8 mouse cellular contexts compared by ENCODE assay signal in the genomic region with DNA sequence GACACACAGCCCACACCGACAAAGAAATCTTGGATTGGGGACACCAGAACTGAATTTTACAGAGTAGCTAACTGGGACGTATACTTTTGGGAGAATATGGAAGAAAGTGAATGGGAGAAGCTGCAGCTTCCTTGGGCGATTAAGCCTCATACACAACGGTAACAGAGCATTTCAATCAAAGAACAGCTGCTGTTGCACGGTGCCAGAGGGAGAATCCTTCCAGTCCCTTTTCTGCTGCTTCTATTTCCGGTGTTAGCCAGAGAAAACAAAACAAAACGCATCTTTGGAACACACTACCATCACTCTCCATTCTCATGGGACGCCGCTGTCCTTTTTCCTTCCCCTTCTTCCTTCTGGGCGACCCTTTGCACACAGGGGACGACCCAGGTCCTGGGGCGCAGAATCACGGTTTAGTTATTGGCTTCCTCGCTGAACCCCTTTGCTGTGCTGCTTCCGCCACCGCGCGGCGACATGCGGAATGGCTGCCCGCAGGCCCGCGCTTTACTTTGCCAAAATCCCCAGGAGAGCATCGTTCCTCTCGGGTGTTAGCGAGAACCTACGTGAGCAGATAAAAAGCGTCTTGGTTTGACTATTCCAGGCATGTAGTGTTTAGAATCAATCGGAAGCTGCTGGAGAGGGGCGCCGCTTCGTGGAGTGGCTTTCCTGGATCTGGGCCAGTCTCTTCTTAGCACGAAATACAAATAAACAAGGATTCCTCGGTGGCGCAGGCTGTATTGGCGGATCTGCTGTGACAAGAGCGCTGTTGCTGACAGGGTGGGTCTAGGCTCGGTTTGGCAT.
DNase-seq lines count a peak whose midpoint lies in the region; ATAC-seq and TF ChIP-seq lines count a peak whose summit lies in the region.

No protein-coding gene starts in this region.

- peaks cover 10% of the 10 kb centered on the region for H3K27me3 ChIP-seq in E14TG2a.4 (ENCODE audit: insufficient read depth, low read length)
- H3K27me3 ChIP-seq in forebrain, embryonic 13.5 days = no peaks in the 10 kb centered on the region
- no peaks in the 10 kb centered on the region for H3K27me3 ChIP-seq in heart, postnatal 0 days (ENCODE audit: control insufficient read depth, insufficient read depth, low read length)
- no peaks in the 10 kb centered on the region for H3K27me3 ChIP-seq in liver, embryonic 13.5 days
- no peaks in the 10 kb centered on the region for H3K27me3 ChIP-seq in stomach, postnatal 0 days (ENCODE audit: control insufficient read depth, insufficient read depth, low read length)

- peaks cover 14% of the 10 kb centered on the region for H3K4me1 ChIP-seq in E14TG2a.4 (replicated peaks; ENCODE audit: low read depth, low read length)
- peaks cover 14% of the 10 kb centered on the region for H3K4me1 ChIP-seq in forebrain, embryonic 13.5 days
- no peaks in the 10 kb centered on the region for H3K4me1 ChIP-seq in heart, postnatal 0 days (ENCODE audit: control insufficient read depth, insufficient read depth)
- H3K4me1 ChIP-seq in liver, embryonic 13.5 days (replicated peaks) = peaks cover 5% of the 10 kb centered on the region; the same call in 1 of the 2 replicates
- H3K4me1 ChIP-seq in stomach, postnatal 0 days (replicated peaks; ENCODE audit: control insufficient read depth, insufficient read depth) = no peaks in the 10 kb centered on the region

- 3% methylated on average over 38 of the region's 38 CpGs for WGBS in forebrain, embryonic 13.5 days
- 4% methylated on average over 38 of the region's 38 CpGs for WGBS in heart, postnatal 0 days
- WGBS in liver, embryonic 13.5 days (ENCODE audit: insufficient replicate concordance) = 5% methylated on average over 38 of the region's 38 CpGs
- 4% methylated on average over 38 of the region's 38 CpGs for WGBS in stomach, postnatal 0 days

- no peaks in the 10 kb centered on the region for H3K36me3 ChIP-seq in E14TG2a.4 (ENCODE audit: insufficient read depth, low read length)
- H3K36me3 ChIP-seq in forebrain, embryonic 13.5 days (ENCODE audit: poor library complexity, severe bottlenecking) = no peaks in the 10 kb centered on the region
- no peaks in the 10 kb centered on the region for H3K36me3 ChIP-seq in heart, postnatal 0 days (replicated peaks; ENCODE audit: control insufficient read depth, insufficient read depth, low read length)
- no peaks in the 10 kb centered on the region for H3K36me3 ChIP-seq in liver, embryonic 13.5 days
- no peaks in the 10 kb centered on the region for H3K36me3 ChIP-seq in stomach, postnatal 0 days (ENCODE audit: control insufficient read depth, insufficient read depth, low read length)

- peak overlapping the region; percentile 77 for H3K27ac ChIP-seq in forebrain, embryonic 13.5 days
- no peak overlapping the region for H3K27ac ChIP-seq in heart, postnatal 0 days (ENCODE audit: low read depth)
- H3K27ac ChIP-seq in liver, embryonic 13.5 days = no peak overlapping the region
- no peak overlapping the region for H3K27ac ChIP-seq in stomach, postnatal 0 days (replicated peaks)

- no peak for TF ChIP-seq EP300 in heart, postnatal 0 days (IDR thresholded peaks at IDR 0.05; ENCODE audit: low read depth)
- TF ChIP-seq EP300 in stomach, postnatal 0 days (optimal IDR thresholded peaks at IDR 0.05) = no peak

- TF ChIP-seq CTCF in E14TG2a.4 (conservative IDR thresholded peaks at IDR 0.05; ENCODE audit: low read length) = peak; percentile 89
- peak; percentile 96 for TF ChIP-seq CTCF in heart, postnatal 0 days (IDR thresholded peaks at IDR 0.05; ENCODE audit: low read depth)
- peak; percentile 98 for TF ChIP-seq CTCF in stomach, postnatal 0 days (IDR thresholded peaks at IDR 0.05; ENCODE audit: low read depth)

- peak; percentile 90 for ATAC-seq in forebrain, embryonic 13.5 days
- ATAC-seq in heart, postnatal 0 days (ENCODE audit: insufficient read depth, low read depth) = peak; percentile 79
- peak; percentile 50; the same call in 1 of the 2 replicates for ATAC-seq in liver, embryonic 13.5 days (ENCODE audit: low read depth)
- ATAC-seq in stomach, postnatal 0 days (ENCODE audit: low FRiP score, low TSS enrichment) = peak; percentile 84

- H3K9ac ChIP-seq in forebrain, embryonic 13.5 days = peak overlapping the region; percentile 64
- 0 out of 2 replicates have a peak overlapping the region, but pooled peaks have one; percentile 6 for H3K9ac ChIP-seq in heart, postnatal 0 days (replicated peaks; ENCODE audit: low read depth, low read length)
- no peak overlapping the region for H3K9ac ChIP-seq in liver, embryonic 13.5 days
- H3K9ac ChIP-seq in stomach, postnatal 0 days (ENCODE audit: low read length) = peak overlapping the region; percentile 36

- H3K4me2 ChIP-seq in forebrain, embryonic 13.5 days = peak overlapping the region; percentile 62
- peak overlapping the region; percentile 63 for H3K4me2 ChIP-seq in heart, postnatal 0 days (ENCODE audit: low read depth, low read length)
- H3K4me2 ChIP-seq in liver, embryonic 13.5 days = peak overlapping the region; percentile 51
- peak overlapping the region; percentile 49 for H3K4me2 ChIP-seq in stomach, postnatal 0 days (replicated peaks; ENCODE audit: low read depth)

- H3K4me3 ChIP-seq in E14TG2a.4 (replicated peaks; ENCODE audit: low read length) = peak overlapping the region; percentile 63
- H3K4me3 ChIP-seq in forebrain, embryonic 13.5 days = peak overlapping the region; percentile 40
- peak overlapping the region; percentile 35 for H3K4me3 ChIP-seq in heart, postnatal 0 days (ENCODE audit: low read depth, low read length)
- peak overlapping the region; percentile 32 for H3K4me3 ChIP-seq in liver, embryonic 13.5 days (replicated peaks)
- peak overlapping the region; percentile 30 for H3K4me3 ChIP-seq in stomach, postnatal 0 days (ENCODE audit: low read depth, low read length)

- peak; percentile 20 for DNase-seq in c-Kit-positive CD71-positive TER-119-positive erythroid progenitor cells, embryonic 14.5 days (ENCODE audit: low spot score)
- peak; percentile 62 for DNase-seq in heart, postnatal 0 days (ENCODE audit: low spot score)
- DNase-seq in kidney, postnatal 25 days = peak; percentile 70 to 73
- DNase-seq in liver, embryonic 13.5 days = peak; percentile 42
- peak; percentile 86 for DNase-seq in neural tube, embryonic 10.5 days (ENCODE audit: extremely low spot score, low spot score)
- DNase-seq in stomach, postnatal 0 days (ENCODE audit: low spot score) = peak; percentile 71

- H3K9me3 ChIP-seq in E14TG2a.4 (ENCODE audit: low read length) = no peaks in the 10 kb centered on the region
- H3K9me3 ChIP-seq in forebrain, embryonic 13.5 days (replicated peaks) = no peaks in the 10 kb centered on the region
- no peaks in the 10 kb centered on the region for H3K9me3 ChIP-seq in heart, postnatal 0 days (replicated peaks; ENCODE audit: control insufficient read depth, low read length)
- no peaks in the 10 kb centered on the region for H3K9me3 ChIP-seq in liver, embryonic 13.5 days (replicated peaks)
- no peaks in the 10 kb centered on the region for H3K9me3 ChIP-seq in stomach, postnatal 0 days (ENCODE audit: control insufficient read depth, low read length)

Comparison
In these comparisons a context has a peak if more than half of its experiments do, and no peak if none do; other contexts are left out.
1. DNase-seq: peak in every context shown above with its lines; median percentile 86 in neural tube, embryonic 10.5 days; 72 in kidney, postnatal 25 days; 71 in stomach, postnatal 0 days; 62 in heart, postnatal 0 days; 42 in liver, embryonic 13.5 days; 20 in c-Kit-positive CD71-positive TER-119-positive erythroid progenitor cells, embryonic 14.5 days.